Mouse (Mus musculus): ENCODE measurements around the gene Nup93. TPM values are rescaled to one million over a fixed set of nuclear protein-coding genes. Genes with fewer than 3 reads are reported as not detected.

Gene Nup93
- total and polyA plus RNA-seq, 3 experiments = 5.4 to 17.5 (median 12.3) TPM

GRCm38 (mm10) chr8:94320036-94320435, 105.7 kb downstream of the Nup93 start:
- DNase-seq = peak; percentile 53

- DNase-seq = no peak
These were observed 107.7 kb downstream of the Nup93 start for GRCm38 (mm10) chr8:94322083-94322482.

GRCm38 (mm10) chr8:94323041-94323440, 108.7 kb downstream of the Nup93 start:
- no peak for DNase-seq

- no peak for DNase-seq
These were observed 109.7 kb downstream of the Nup93 start for GRCm38 (mm10) chr8:94324071-94324470.

- no peak for DNase-seq
These were observed 111.7 kb downstream of the Nup93 start for GRCm38 (mm10) chr8:94326016-94326415.

- DNase-seq = no peak
These were observed 114.8 kb downstream of the Nup93 start, which contains the start of gene Slc12a3 for GRCm38 (mm10) chr8:94328932-94329728. Slc12a3 (plus strand) TSS chr8:94329201.

GRCm38 (mm10) chr8:94330733-94331132, 116.4 kb downstream of the Nup93 start:
- DNase-seq = peak; percentile 44

GRCm38 (mm10) chr8:94333345-94333744, 119.0 kb downstream of the Nup93 start:
- DNase-seq = peak; percentile 41

- DNase-seq = no peak
These were observed 123.2 kb downstream of the Nup93 start for GRCm38 (mm10) chr8:94337559-94337958.

GRCm38 (mm10) chr8:94340796-94341195, 126.4 kb downstream of the Nup93 start:
- no peak for DNase-seq

- DNase-seq = no peak
These were observed 128.3 kb downstream of the Nup93 start for GRCm38 (mm10) chr8:94342691-94343090.

- DNase-seq = peak; percentile 70
These were observed 128.9 kb downstream of the Nup93 start for GRCm38 (mm10) chr8:94343290-94343689.

GRCm38 (mm10) chr8:94343778-94344320, 129.5 kb downstream of the Nup93 start:
- DNase-seq = no peak

GRCm38 (mm10) chr8:94345657-94346056, 131.3 kb downstream of the Nup93 start:
- no peak for DNase-seq

- no peak for DNase-seq
These were observed 131.9 kb downstream of the Nup93 start for GRCm38 (mm10) chr8:94346264-94346663.

- DNase-seq = no peak
These were observed 134.1 kb downstream of the Nup93 start for GRCm38 (mm10) chr8:94348425-94348824.

GRCm38 (mm10) chr8:94354069-94354531, 139.7 kb downstream of the Nup93 start:
- no peak for DNase-seq

- DNase-seq = no peak
These were observed 140.2 kb downstream of the Nup93 start for GRCm38 (mm10) chr8:94354571-94354970.

- DNase-seq = no peak
These were observed 142.9 kb downstream of the Nup93 start for GRCm38 (mm10) chr8:94357220-94357619.

GRCm38 (mm10) chr8:94358541-94358940, 144.2 kb downstream of the Nup93 start:
- peak; percentile 88 for DNase-seq

- DNase-seq = no peak
These were observed 147.5 kb downstream of the Nup93 start for GRCm38 (mm10) chr8:94361774-94362431.

GRCm38 (mm10) chr8:94362607-94363239, 148.4 kb downstream of the Nup93 start:
- DNase-seq = peak; percentile 49
